Mouse (Mus musculus): ENCODE data around the gene Pik3c2a. TPM values are rescaled to one million over a fixed set of nuclear protein-coding genes. Genes with fewer than 3 reads are reported as not detected.
"Not testable (repeated sequence)": the region's sequence is repeated elsewhere in the genome, so short reads cannot be mapped to it uniquely, and the experiment has no call there.

The Pik3c2a gene
- polyA plus RNA-seq, 1 experiment from 2014 or later: 21.5 TPM

GRCm38 (mm10) chr7:116430926-116431325, 12.3 kb downstream of the Pik3c2a start:
- no peak for ATAC-seq (ENCODE audit: low read depth)
- 76% methylated on average over 2 of the region's 2 CpGs for WGBS
- Histone ChIP-seq H3K9me3 (ENCODE audit: control insufficient read depth, low read length) (no peaks in the 10 kb centered on the region), H3K4me2 (ENCODE audit: low read depth, low read length) (no peak overlapping the region), H3K36me3 (ENCODE audit: control insufficient read depth, insufficient read depth, low read length) (no peaks in the 10 kb centered on the region), H3K27ac (replicated peaks; ENCODE audit: low read depth, low read length) (no peak overlapping the region), H3K4me3 (ENCODE audit: low read depth, low read length) (no peak overlapping the region), H3K9ac (ENCODE audit: low read depth, low read length) (no peak overlapping the region), H3K27me3 (replicated peaks; ENCODE audit: control insufficient read depth, insufficient read depth, low read length) (no peaks in the 10 kb centered on the region), H3K4me1 (ENCODE audit: control insufficient read depth, insufficient read depth, low read length) (no peaks in the 10 kb centered on the region)
- no peak for DNase-seq (ENCODE audit: low spot score)

- no peak for ATAC-seq (ENCODE audit: low read depth)
- Histone ChIP-seq H3K27ac (replicated peaks; ENCODE audit: low read depth, low read length) (no peak overlapping the region), H3K36me3 (ENCODE audit: control insufficient read depth, insufficient read depth, low read length) (no peaks in the 10 kb centered on the region), H3K9me3 (ENCODE audit: control insufficient read depth, low read length) (no peaks in the 10 kb centered on the region), H3K9ac (ENCODE audit: low read depth, low read length) (no peak overlapping the region), H3K27me3 (replicated peaks; ENCODE audit: control insufficient read depth, insufficient read depth, low read length) (no peaks in the 10 kb centered on the region), H3K4me2 (ENCODE audit: low read depth, low read length) (no peak overlapping the region), H3K4me1 (ENCODE audit: control insufficient read depth, insufficient read depth, low read length) (no peaks in the 10 kb centered on the region), H3K4me3 (ENCODE audit: low read depth, low read length) (no peak overlapping the region)
- DNase-seq (ENCODE audit: low spot score): no peak
These were observed 16.0 kb downstream of the Pik3c2a start for GRCm38 (mm10) chr7:116427206-116427605.

- H3K9me3 ChIP-seq (ENCODE audit: control insufficient read depth, low read length): no peaks in the 10 kb centered on the region
- no peaks in the 10 kb centered on the region for H3K27me3 ChIP-seq (replicated peaks; ENCODE audit: control insufficient read depth, insufficient read depth, low read length)
- no peak overlapping the region for H3K4me3 ChIP-seq (ENCODE audit: low read depth, low read length)
- no peak overlapping the region for H3K27ac ChIP-seq (replicated peaks; ENCODE audit: low read depth, low read length)
- ATAC-seq (ENCODE audit: low read depth): no peak
- DNase-seq (ENCODE audit: low spot score): no peak
- no peak overlapping the region for H3K4me2 ChIP-seq (ENCODE audit: low read depth, low read length)
- no peak overlapping the region for H3K9ac ChIP-seq (ENCODE audit: low read depth, low read length)
- WGBS: 87% methylated on average over 6 of the region's 6 CpGs
- no peaks in the 10 kb centered on the region for H3K4me1 ChIP-seq (ENCODE audit: control insufficient read depth, insufficient read depth, low read length)
- no peaks in the 10 kb centered on the region for H3K36me3 ChIP-seq (ENCODE audit: control insufficient read depth, insufficient read depth, low read length)
These were observed 17.5 kb downstream of the Pik3c2a start for GRCm38 (mm10) chr7:116425771-116426170.

- no peak overlapping the region for H3K4me2 ChIP-seq (ENCODE audit: low read depth, low read length)
- H3K27me3 ChIP-seq (replicated peaks; ENCODE audit: control insufficient read depth, insufficient read depth, low read length): no peaks in the 10 kb centered on the region
- DNase-seq (ENCODE audit: low spot score): no peak
- H3K27ac ChIP-seq (replicated peaks; ENCODE audit: low read depth, low read length): no peak overlapping the region
- H3K36me3 ChIP-seq (ENCODE audit: control insufficient read depth, insufficient read depth, low read length): peaks cover 20% of the 10 kb centered on the region
- ATAC-seq (ENCODE audit: low read depth): no peak
- no peak overlapping the region for H3K9ac ChIP-seq (ENCODE audit: low read depth, low read length)
- H3K9me3 ChIP-seq (ENCODE audit: control insufficient read depth, low read length): no peaks in the 10 kb centered on the region
- H3K4me1 ChIP-seq (ENCODE audit: control insufficient read depth, insufficient read depth, low read length): no peaks in the 10 kb centered on the region
- H3K4me3 ChIP-seq (ENCODE audit: low read depth, low read length): no peak overlapping the region
These were observed 22.2 kb downstream of the Pik3c2a start for GRCm38 (mm10) chr7:116421081-116421480.

- no peak; the same call in 1 of the 2 replicates for ATAC-seq (ENCODE audit: low read depth)
- H3K4me2 ChIP-seq (ENCODE audit: low read depth, low read length): no peak overlapping the region
- WGBS: 44% methylated on average over 1 of the region's 1 CpGs
- no peaks in the 10 kb centered on the region for H3K4me1 ChIP-seq (ENCODE audit: control insufficient read depth, insufficient read depth, low read length)
- H3K4me3 ChIP-seq (ENCODE audit: low read depth, low read length): no peak overlapping the region
- H3K27ac ChIP-seq (replicated peaks; ENCODE audit: low read depth, low read length): no peak overlapping the region; the same call in 1 of the 2 replicates
- DNase-seq (ENCODE audit: low spot score): peak; percentile 9
- H3K36me3 ChIP-seq (ENCODE audit: control insufficient read depth, insufficient read depth, low read length): peaks cover 17% of the 10 kb centered on the region
- H3K27me3 ChIP-seq (replicated peaks; ENCODE audit: control insufficient read depth, insufficient read depth, low read length): no peaks in the 10 kb centered on the region
- H3K9ac ChIP-seq (ENCODE audit: low read depth, low read length): no peak overlapping the region
- H3K9me3 ChIP-seq (ENCODE audit: control insufficient read depth, low read length): no peaks in the 10 kb centered on the region
These were observed 33.8 kb downstream of the Pik3c2a start for GRCm38 (mm10) chr7:116409438-116409837.

GRCm38 (mm10) chr7:116392329-116392728, 50.9 kb downstream of the Pik3c2a start:
- no peak overlapping the region for H3K9ac ChIP-seq (ENCODE audit: low read depth, low read length)
- H3K9me3 ChIP-seq (ENCODE audit: control insufficient read depth, low read length): no peaks in the 10 kb centered on the region
- no peak overlapping the region for H3K27ac ChIP-seq (replicated peaks; ENCODE audit: low read depth, low read length)
- no peak for ATAC-seq (ENCODE audit: low read depth)
- H3K4me2 ChIP-seq (ENCODE audit: low read depth, low read length): no peak overlapping the region
- 85% methylated on average over 3 of the region's 3 CpGs for WGBS
- H3K4me3 ChIP-seq (ENCODE audit: low read depth, low read length): no peak overlapping the region
- 0 out of 2 replicates have a peak, but pooled peaks cover 3% of the 10 kb centered on the region for H3K36me3 ChIP-seq (ENCODE audit: control insufficient read depth, insufficient read depth, low read length)
- no peaks in the 10 kb centered on the region for H3K27me3 ChIP-seq (replicated peaks; ENCODE audit: control insufficient read depth, insufficient read depth, low read length)
- no peaks in the 10 kb centered on the region for H3K4me1 ChIP-seq (ENCODE audit: control insufficient read depth, insufficient read depth, low read length)
- DNase-seq (ENCODE audit: low spot score): no peak

GRCm38 (mm10) chr7:116387389-116387788, 55.9 kb downstream of the Pik3c2a start:
- not testable (repeated sequence) for H3K27me3 ChIP-seq (replicated peaks; ENCODE audit: control insufficient read depth, insufficient read depth, low read length); DNase-seq (ENCODE audit: low spot score); H3K27ac ChIP-seq (replicated peaks; ENCODE audit: low read depth, low read length); H3K9me3 ChIP-seq (ENCODE audit: control insufficient read depth, low read length); H3K9ac ChIP-seq (ENCODE audit: low read depth, low read length); H3K4me1 ChIP-seq (ENCODE audit: control insufficient read depth, insufficient read depth, low read length); ATAC-seq (ENCODE audit: low read depth); H3K4me2 ChIP-seq (ENCODE audit: low read depth, low read length); H3K4me3 ChIP-seq (ENCODE audit: low read depth, low read length)
- WGBS: 90% methylated on average over 2 of the region's 2 CpGs
- H3K36me3 ChIP-seq (ENCODE audit: control insufficient read depth, insufficient read depth, low read length): peaks cover 29% of the 10 kb centered on the region

GRCm38 (mm10) chr7:116379181-116379580, 64.1 kb downstream of the Pik3c2a start:
- H3K4me2 ChIP-seq (ENCODE audit: low read depth, low read length); H3K27ac ChIP-seq (replicated peaks; ENCODE audit: low read depth, low read length); H3K9ac ChIP-seq (ENCODE audit: low read depth, low read length); DNase-seq (ENCODE audit: low spot score); H3K4me1 ChIP-seq (ENCODE audit: control insufficient read depth, insufficient read depth, low read length); H3K27me3 ChIP-seq (replicated peaks; ENCODE audit: control insufficient read depth, insufficient read depth, low read length); ATAC-seq (ENCODE audit: low read depth); H3K4me3 ChIP-seq (ENCODE audit: low read depth, low read length); H3K9me3 ChIP-seq (ENCODE audit: control insufficient read depth, low read length): not testable (repeated sequence)
- peaks cover 41% of the 10 kb centered on the region for H3K36me3 ChIP-seq (ENCODE audit: control insufficient read depth, insufficient read depth, low read length)
- WGBS: 86% methylated on average over 6 of the region's 6 CpGs

- no peak for ATAC-seq (ENCODE audit: low read depth)
- H3K9ac ChIP-seq (ENCODE audit: low read depth, low read length): no peak overlapping the region
- WGBS: 92% methylated on average over 1 of the region's 1 CpGs
- peaks cover 45% of the 10 kb centered on the region for H3K36me3 ChIP-seq (ENCODE audit: control insufficient read depth, insufficient read depth, low read length)
- H3K4me3 ChIP-seq (ENCODE audit: low read depth, low read length): no peak overlapping the region
- H3K4me2 ChIP-seq (ENCODE audit: low read depth, low read length): no peak overlapping the region
- H3K4me1 ChIP-seq (ENCODE audit: control insufficient read depth, insufficient read depth, low read length): no peaks in the 10 kb centered on the region
- no peak overlapping the region for H3K27ac ChIP-seq (replicated peaks; ENCODE audit: low read depth, low read length)
- H3K9me3 ChIP-seq (ENCODE audit: control insufficient read depth, low read length): no peaks in the 10 kb centered on the region
- no peaks in the 10 kb centered on the region for H3K27me3 ChIP-seq (replicated peaks; ENCODE audit: control insufficient read depth, insufficient read depth, low read length)
- DNase-seq (ENCODE audit: low spot score): no peak
These were observed 69.0 kb downstream of the Pik3c2a start for GRCm38 (mm10) chr7:116374284-116374683.

All from embryonic facial prominence, embryonic 14.5 days (tissue).